Mouse (Mus musculus): ENCODE measurements around the gene Txk. TPM values are rescaled to one million over a fixed set of nuclear protein-coding genes. Genes with fewer than 3 reads are reported as not detected.

Txk gene
- 0.60 and 0.87 TPM in 2 replicates for polyA plus RNA-seq (2012; rRNA removed)

GRCm38 (mm10) chr5:72752585-72752984 lies at the start of gene Txk:
TSS of gene Txk (minus strand) at chr5:72752777.
- DNase-seq (ENCODE audit: low spot score): no peak

GRCm38 (mm10) chr5:72798563-72798962 lies 46.0 kb upstream of the Txk start:
- DNase-seq (ENCODE audit: low spot score): no peak

GRCm38 (mm10) chr5:72796186-72796613 lies 43.6 kb upstream of the Txk start:
- no peak for DNase-seq (ENCODE audit: low spot score)

DNA sequence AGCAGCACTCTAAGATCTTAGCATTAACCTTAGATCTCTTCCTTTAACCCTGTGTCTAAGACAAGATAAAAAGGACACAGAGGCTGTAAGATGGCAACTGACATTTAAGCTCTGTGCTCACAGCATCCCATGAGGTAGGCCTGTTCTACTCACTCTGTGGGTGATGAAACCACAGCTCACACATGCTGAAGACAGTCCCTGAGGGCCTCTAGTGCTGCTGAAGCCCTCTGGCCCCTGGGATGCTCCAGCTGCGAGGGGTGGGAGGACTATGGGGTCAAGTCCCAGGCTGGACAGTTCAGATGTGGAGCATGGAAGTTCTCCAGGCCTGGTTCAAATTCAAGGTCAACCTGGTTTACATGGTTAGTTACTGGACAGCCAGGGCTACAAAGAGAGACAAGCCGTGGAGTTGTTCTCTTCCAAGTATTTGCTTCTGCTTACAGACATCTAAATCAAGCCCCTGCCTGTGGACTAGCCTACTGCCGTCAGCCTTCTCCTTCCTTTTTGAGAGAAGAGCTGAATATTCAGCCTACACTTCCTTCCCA lies 40.8 kb upstream of the Txk start:
- DNase-seq (ENCODE audit: low spot score): no peak

DNA sequence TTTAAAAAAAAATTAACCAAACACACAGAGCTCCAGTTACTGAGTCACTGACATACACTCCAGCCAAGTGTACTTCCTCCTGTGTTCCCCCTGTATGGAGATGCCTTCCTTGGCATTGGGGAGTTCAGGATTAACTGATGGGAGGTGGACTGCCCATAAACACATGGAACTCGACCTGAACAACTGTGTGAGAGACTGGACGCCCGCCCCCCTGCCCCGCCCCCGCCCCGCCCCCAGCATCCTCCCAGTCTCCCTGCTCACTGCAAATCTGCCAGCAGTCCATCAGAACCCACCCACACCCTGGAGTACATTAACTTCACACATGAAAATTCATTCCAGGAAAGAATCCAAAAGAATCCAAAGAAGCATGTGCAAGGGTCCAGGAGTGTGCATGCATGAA lies 39.2 kb upstream of the Txk start:
- DNase-seq (ENCODE audit: low spot score): no peak

- DNase-seq (ENCODE audit: low spot score): no peak
Observed at GRCm38 (mm10) chr5:72791386-72791785, 38.8 kb upstream of the Txk start.

DNA sequence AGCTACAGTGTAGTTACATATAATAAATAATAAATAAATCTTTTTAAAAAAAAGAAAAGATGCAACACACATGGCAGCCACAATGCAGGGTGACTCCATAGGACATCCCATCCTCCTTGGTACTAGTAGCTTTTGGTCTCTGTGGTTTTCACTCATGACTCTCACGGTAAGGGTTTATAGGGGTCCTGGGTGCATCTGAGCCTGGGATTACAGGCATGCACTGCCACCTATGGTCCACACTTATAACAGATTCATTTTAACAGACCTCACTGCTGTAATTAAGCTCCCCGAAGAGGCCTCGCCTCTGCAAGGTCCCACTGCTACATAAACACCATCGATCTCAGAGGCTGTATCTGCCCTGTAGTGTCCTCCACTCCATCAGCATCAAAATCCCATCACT lies 32.9 kb upstream of the Txk start:
- no peak for DNase-seq (ENCODE audit: low spot score)

DNA sequence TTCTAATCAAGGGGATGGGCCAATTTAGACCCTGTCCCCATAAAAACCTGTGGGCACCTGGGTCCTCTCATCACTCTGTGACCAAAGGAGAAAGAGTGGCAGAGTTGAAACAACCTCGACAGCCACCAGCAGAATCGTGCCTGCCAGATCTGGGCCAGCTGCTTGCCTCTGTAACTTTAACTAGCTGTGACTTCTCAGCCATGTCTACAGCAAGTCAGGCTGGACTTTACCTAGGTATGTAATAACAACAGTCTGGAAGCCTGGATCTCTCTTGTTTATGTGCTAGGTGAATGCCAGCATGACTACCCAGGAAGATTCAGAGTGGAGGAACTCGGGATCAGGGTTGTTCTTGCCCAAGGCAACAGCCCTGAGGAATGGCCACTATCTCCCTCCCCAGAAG lies 32.1 kb upstream of the Txk start:
- DNase-seq (ENCODE audit: low spot score): no peak

GRCm38 (mm10) chr5:72783957-72784356 lies 31.4 kb upstream of the Txk start:
- no peak for DNase-seq (ENCODE audit: low spot score)

DNA sequence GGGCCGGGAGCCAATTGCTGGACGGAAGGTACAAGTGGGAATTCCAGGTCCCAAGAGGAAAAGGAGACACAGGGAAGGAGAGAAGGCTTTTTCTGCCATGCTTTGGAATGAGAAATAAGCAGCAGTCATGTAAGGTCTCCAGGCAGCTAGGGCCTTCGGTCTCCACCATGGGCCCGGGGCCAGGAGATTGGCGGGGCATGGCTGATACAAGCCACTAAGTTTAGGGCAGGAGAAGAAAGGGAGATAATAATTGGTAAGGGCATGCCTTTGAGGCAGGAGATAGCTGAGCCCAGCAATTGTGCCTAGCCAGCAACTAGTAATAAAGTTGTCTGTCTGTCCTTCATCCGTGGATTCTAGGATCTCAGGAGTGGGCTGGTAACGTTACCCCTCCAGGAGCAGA lies 30.5 kb upstream of the Txk start:
- no peak for DNase-seq (ENCODE audit: low spot score)

- DNase-seq (ENCODE audit: low spot score): no peak
Observed at GRCm38 (mm10) chr5:72781776-72782175, 29.2 kb upstream of the Txk start.

DNA sequence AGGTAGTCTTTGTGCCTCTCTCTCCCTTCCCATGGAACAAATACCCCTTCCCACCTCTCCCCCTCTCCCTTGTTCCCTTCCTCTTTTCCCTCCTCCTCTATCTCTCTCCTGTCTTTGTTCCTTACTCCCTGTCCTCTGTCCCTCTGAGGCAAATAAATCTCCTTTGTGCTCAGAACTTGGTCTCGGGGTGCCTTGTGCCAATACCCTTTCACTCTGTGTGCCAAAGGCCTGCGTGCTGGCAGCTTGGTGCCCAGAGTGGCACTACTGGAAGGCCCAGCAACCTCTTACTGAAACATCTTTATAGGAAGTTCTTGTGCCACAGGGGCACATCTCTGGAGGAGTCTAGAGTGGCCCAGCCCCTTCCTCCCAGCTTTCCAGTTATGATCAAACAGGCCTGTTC lies 24.0 kb upstream of the Txk start:
- no peak for DNase-seq (ENCODE audit: low spot score)

DNA sequence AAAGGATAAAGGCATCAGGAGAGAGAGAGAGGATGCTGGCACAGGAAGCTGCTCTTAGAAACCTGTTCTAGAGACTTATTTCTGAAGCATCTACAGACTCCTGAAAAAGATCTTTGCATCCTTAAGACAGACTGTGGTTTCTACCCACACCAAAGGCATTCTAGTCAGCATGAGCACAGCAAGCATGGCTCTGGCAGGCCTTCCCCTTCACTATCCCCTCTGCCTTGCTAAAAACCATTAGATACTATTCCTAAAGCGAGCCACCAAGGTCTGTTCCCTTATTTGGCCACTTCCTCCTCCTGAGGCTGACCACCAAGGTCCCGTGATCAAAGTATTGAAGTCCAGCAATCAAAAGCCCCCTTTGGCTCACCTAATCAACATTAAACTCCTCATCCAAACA lies 23.6 kb upstream of the Txk start:
- DNase-seq (ENCODE audit: low spot score): no peak

- no peak for DNase-seq (ENCODE audit: low spot score)
Observed at GRCm38 (mm10) chr5:72769841-72770240, 17.3 kb upstream of the Txk start.

DNA sequence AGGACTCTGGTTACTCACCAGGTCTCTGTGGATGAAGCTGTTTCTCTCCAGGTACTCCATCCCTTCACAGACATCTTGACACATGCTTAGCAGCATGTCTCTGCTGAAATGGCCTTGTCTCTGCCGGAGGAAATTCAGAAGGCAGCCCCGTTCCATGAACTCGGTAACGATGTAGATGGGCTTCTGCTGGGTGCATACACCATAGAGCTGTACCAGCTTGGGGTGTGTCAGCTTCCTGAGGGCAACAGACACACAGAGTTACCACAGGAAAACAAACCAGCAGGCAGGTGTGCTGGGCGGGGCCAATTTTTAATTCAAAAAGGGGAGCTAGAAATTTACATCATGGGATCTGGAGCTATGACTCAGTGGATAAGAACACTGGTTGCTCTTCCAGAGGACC lies 11.0 kb upstream of the Txk start:
- no peak for DNase-seq (ENCODE audit: low spot score)

- DNase-seq (ENCODE audit: low spot score): no peak
Observed at GRCm38 (mm10) chr5:72763025-72763424, 10.4 kb upstream of the Txk start.

DNA sequence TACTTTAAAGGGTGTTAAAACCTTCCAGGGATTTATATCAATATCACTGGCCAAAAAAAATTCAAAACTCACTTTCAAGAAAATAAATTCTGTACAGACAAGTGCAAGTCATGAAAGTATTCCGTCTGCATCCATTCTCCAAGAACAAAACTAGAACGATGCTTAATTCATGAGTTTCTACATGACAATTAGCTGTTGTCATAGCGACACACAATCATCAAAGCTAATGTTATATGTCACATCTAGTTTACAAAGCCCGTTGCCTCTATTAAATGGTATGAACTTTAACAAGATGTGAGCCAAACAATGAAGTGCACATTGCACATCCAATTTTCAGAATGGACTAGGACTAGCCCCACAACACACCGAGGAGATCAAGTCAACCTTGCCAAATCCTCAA lies 9.2 kb upstream of the Txk start:
- no peak for DNase-seq (ENCODE audit: low spot score)

GRCm38 (mm10) chr5:72761237-72761636 lies 8.7 kb upstream of the Txk start:
- DNase-seq (ENCODE audit: low spot score): no peak

GRCm38 (mm10) chr5:72758925-72759924 lies 6.6 kb upstream of the Txk start:
- DNase-seq (ENCODE audit: low spot score): no peak

DNA sequence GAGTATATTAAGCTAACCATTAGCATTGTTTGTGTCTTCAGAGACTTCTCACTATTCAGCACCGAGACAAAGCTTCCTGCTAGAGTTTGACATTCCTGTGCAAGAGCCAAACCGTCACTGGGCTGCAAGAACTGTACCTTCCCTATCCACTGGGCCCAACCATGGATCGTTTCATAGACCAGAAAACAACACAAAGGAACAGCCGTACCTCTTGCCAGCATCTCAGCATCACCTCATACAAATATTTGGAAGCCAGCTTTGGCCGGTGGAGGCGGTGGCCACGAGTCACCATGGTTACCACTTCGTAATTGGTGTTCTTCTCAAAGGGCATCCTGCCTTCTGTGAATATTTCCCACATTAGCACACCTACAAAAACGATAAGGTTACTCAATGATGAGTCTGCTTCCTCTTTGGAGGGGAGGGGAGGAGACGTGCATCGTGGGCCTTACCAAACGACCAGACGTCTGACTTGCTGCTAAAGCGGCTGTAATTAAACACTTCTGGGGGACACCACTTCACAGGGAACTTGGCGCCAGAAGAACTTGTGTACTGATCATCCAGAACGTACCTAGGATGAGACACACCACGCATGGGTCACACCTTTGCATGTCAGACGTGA lies 4.7 kb upstream of the Txk start:
- no peak for DNase-seq (ENCODE audit: low spot score)

DNA sequence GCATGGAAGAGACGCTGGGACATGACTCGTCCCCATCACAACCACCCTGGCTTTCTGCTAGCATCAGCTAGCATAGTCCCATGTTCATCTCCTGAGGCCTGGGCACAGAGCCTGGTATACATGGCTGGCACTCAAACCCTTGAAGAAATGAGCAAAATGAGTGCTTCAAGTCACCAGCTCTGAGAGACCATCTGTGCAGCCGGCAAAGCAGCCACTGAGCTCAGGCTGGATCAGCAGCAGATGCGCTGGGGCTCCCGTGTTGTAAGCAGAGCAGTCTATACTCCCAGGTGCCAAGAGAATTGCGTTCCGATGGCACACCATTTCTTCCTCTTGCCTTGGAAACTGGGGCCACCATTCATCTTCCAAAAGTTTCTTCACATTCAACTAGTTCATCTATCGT lies 3.4 kb upstream of the Txk start:
- DNase-seq (ENCODE audit: low spot score): no peak

DNA sequence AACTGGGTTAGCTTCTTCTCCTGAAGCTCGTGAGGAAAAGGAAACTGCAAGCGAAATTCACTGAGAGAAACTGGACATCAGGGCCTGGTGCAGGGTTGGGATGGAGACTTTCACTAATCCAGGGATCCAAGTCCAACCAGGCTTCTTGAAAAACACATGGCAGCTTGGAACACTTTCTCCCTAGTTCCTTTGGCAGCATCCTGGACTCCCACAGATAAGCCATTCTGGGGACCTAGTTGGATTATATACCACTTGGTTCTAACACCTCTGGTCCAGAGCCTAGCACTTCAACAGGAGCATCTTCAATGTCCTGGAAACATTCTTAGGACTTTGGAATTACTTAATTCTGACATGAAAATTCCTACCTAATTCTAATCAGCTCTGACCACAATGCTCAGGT lies 2.5 kb upstream of the Txk start:
- no peak for DNase-seq (ENCODE audit: low spot score)

Data from urinary bladder, adult 2 months (tissue).